Mouse (Mus musculus) stomach, embryonic 16.5 days (tissue): ENCODE data around the gene Fam3b. TPM values are rescaled to one million over a fixed set of nuclear protein-coding genes. Genes with fewer than 3 reads are reported as not detected.

ENCODE experiments used
- ATAC-seq: fragments of 200-750 bp; cut with Nextera tagmentation; 2 replicates; pipeline ENCODE4 v1.8.0; 2017; ENCODE audit warnings: moderate number of reproducible peaks, moderate TSS enrichment; ENCODE audit not compliant: insufficient read depth, low FRiP score
- H3K27ac ChIP-seq: fragments of 300-500 bp; sonication (generic); 2 replicates; pipeline ENCODE4 v1.5.1; 2014; ENCODE audit warnings: low read length
- H3K27me3 ChIP-seq: fragments of 300-500 bp; sonication (generic); 2 replicates; pipeline ENCODE4 v1.6.1; 2014; ENCODE audit warnings: low read length, control low read depth, mixed read lengths; ENCODE audit not compliant: control insufficient read depth, insufficient read depth
- H3K36me3 ChIP-seq: fragments of 300-500 bp; sonication (generic); 2 replicates; pipeline ENCODE4 v1.6.1; 2014; ENCODE audit warnings: low read length; ENCODE audit not compliant: control insufficient read depth, insufficient read depth
- H3K4me1 ChIP-seq: fragments of 300-500 bp; sonication (generic); 2 replicates; pipeline ENCODE4 v1.6.1; 2014; ENCODE audit warnings: low read length, control low read depth, mixed read lengths; ENCODE audit not compliant: control insufficient read depth, insufficient read depth
- H3K4me2 ChIP-seq: fragments of 300-500 bp; sonication (generic); 2 replicates; pipeline ENCODE4 v1.6.1; 2014; ENCODE audit warnings: low read depth, low read length, mixed read lengths
- H3K4me3 ChIP-seq: fragments of 300-500 bp; sonication (generic); replicated peaks from 2 replicates; pipeline ENCODE4 v1.5.1; 2014; ENCODE audit warnings: mild to moderate bottlenecking, low read length
- H3K9ac ChIP-seq: fragments of 300-500 bp; sonication (generic); 2 replicates; pipeline ENCODE4 v1.6.1; 2014; ENCODE audit warnings: low read length
- H3K9me3 ChIP-seq: fragments of 300-500 bp; sonication (generic); replicated peaks from 2 replicates; pipeline ENCODE4 v1.6.1; 2016; ENCODE audit warnings: low read length, control low read depth; ENCODE audit not compliant: control insufficient read depth
- WGBS: fragments of 180-500 bp; shearing (Covaris S2); extraction: QIAGEN DNeasy Blood & Tissue Kit; methylation state at CpG from one replicate; pipeline ENCODE4 v1.1.7; 2014; 5-methylcytosine and 5-hydroxymethylcytosine counted together
- polyA plus RNA-seq: library from polyadenylated mRNA; unstranded; fragments of >200 nt; fragmentation: Nextera tagmentation; extraction: Ambion mirVana; gene quantifications from 2 replicates; pipeline ENCODE4 v1.2.1, GENCODE M21; 2015

The Fam3b gene
- polyA plus RNA-seq, 1 experiment from 2014 or later, result 5.9 TPM

DNA sequence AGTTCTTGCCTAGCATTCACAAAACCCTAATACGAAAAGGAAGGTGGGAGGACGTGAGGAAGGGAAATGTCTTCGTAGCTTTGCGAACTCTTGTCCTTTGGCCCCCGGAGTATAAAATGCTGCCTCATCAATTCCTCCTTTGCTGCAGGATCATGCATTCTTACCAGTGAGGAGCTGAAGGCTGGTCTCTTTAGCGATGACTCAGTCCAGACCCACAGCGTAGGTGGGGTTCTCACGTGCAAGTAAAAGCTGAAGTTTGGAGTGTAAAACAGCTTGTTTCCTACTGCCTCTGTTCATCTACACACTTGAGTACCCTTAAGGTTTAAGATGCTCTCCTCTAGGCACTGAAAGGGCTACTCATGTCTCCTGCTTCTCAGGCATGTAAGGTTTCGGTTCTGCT is 72.6 kb downstream of the Fam3b start:
- Histone ChIP-seq H3K9ac (no peak overlapping the region), H3K4me1 (no peaks in the 10 kb centered on the region), H3K27me3 (no peaks in the 10 kb centered on the region), H3K4me3 (no peak overlapping the region), H3K4me2 (no peak overlapping the region), H3K36me3 (no peaks in the 10 kb centered on the region), H3K9me3 (no peaks in the 10 kb centered on the region), H3K27ac (no peak overlapping the region)
- WGBS, result 76% methylated on average over 9 of the region's 9 CpGs
- ATAC-seq, result no peak

DNA sequence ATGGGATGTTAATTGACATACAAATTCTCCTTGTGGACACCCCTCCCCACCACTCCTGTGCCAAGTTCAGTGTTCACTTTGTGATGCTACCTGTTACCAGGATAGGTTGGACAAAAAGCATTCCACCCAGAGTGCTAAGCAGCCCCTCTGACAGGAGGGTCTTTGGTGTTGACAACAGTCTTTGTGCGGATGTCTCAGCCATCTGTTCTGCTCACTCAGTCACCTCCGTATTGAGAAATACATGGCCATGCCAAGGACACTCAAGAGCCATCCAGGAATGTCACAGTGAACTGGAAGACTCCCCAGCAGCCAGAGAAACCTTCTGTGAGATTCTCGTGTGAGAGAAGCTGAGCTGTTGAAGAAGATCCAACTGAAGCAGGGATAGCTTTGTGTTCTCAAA is 76.4 kb downstream of the Fam3b start:
- no peak for ATAC-seq
- H3K4me1 ChIP-seq, result no peaks in the 10 kb centered on the region
- H3K36me3 ChIP-seq, result no peaks in the 10 kb centered on the region
- no peak overlapping the region for H3K9ac ChIP-seq
- H3K4me2 ChIP-seq, result no peak overlapping the region
- no peaks in the 10 kb centered on the region for H3K9me3 ChIP-seq
- H3K27ac ChIP-seq, result no peak overlapping the region
- WGBS, result 82% methylated on average over 3 of the region's 3 CpGs
- no peaks in the 10 kb centered on the region for H3K27me3 ChIP-seq
- no peak overlapping the region for H3K4me3 ChIP-seq

DNA sequence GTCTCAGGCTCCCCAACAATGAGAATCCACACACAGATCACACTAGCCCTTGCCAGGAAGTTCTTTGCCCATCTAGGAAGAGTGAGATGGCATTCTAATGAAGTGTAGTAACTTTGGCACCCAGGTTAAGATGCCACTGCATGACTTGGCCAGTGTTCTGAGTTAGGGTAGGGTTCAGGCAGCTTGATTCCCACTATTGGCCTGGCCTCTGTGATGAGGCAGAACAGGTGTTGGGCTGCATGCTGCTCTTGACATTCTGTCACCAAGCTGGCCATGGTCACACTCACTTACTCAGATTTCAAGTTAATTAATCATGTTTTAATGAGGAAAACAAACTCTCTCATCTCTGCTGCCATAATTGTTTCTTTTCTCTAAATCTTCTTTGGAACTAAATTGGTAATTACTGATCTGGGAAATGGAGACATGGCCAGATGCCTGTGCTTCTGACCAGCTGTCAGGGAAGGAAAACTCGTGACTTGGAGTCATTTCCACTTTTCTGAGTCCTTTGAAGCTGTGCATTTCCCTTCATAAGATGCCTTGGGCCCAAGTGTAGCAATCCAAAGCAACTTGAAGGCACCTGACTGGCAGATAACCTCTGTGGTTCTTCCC is 77.1 kb downstream of the Fam3b start:
- Histone ChIP-seq H3K9me3 (no peaks in the 10 kb centered on the region), H3K4me1 (no peaks in the 10 kb centered on the region), H3K36me3 (no peaks in the 10 kb centered on the region), H3K9ac (no peak overlapping the region), H3K4me2 (no peak overlapping the region), H3K4me3 (no peak overlapping the region), H3K27ac (no peak overlapping the region), H3K27me3 (no peaks in the 10 kb centered on the region)
- ATAC-seq, result no peak
- 27% methylated on average over 1 of the region's 1 CpGs for WGBS

DNA sequence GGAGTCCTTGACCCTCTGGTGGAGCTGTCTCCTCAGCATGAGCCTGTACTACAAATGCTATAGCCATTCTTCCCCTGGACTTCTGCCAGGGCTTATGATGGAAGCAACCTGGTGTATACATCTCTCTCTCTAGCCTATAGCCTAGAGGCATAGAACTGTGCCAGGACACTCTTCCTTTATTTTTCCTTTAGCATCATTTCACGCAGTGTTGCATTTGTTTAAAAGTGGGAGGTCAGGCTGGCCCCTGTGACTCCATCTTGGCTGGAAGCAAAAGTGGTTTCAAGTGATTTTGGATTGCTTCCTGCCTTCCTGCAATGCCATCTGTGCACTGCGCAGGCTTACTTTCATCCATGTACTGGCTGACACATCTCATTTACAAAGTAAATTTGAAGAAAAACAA is 80.4 kb downstream of the Fam3b start:
- Histone ChIP-seq H3K36me3 (no peaks in the 10 kb centered on the region), H3K9ac (no peak overlapping the region), H3K4me3 (no peak overlapping the region), H3K4me1 (no peaks in the 10 kb centered on the region), H3K4me2 (no peak overlapping the region), H3K27ac (no peak overlapping the region), H3K9me3 (no peaks in the 10 kb centered on the region), H3K27me3 (no peaks in the 10 kb centered on the region)
- no peak for ATAC-seq
- 66% methylated on average over 2 of the region's 2 CpGs for WGBS

DNA sequence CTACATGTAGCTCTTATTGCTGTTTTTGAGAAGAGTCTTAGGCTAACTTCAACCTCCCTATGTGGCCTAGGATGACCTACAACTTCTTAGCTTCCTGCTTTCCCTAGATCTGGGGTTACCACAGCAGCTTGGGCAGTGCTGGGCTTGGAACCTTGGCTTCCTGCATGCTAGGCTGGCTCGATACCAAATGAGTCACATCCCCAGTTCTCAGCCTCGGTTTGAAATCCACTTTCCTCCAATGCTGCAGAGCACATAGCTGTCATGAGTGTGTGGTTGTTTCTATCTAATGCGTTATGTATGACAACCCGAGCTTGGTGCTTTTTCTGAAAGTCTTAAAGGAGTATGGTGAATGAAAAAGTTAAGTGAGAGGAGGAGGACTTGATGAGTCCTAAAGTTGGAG is 83.3 kb downstream of the Fam3b start:
- no peak overlapping the region for H3K27ac ChIP-seq
- no peak overlapping the region for H3K4me3 ChIP-seq
- no peaks in the 10 kb centered on the region for H3K4me1 ChIP-seq
- no peaks in the 10 kb centered on the region for H3K36me3 ChIP-seq
- no peak overlapping the region for H3K4me2 ChIP-seq
- ATAC-seq, result no peak
- no peak overlapping the region for H3K9ac ChIP-seq
- no peaks in the 10 kb centered on the region for H3K27me3 ChIP-seq
- 58% methylated on average over 4 of the region's 4 CpGs for WGBS
- H3K9me3 ChIP-seq, result no peaks in the 10 kb centered on the region

DNA sequence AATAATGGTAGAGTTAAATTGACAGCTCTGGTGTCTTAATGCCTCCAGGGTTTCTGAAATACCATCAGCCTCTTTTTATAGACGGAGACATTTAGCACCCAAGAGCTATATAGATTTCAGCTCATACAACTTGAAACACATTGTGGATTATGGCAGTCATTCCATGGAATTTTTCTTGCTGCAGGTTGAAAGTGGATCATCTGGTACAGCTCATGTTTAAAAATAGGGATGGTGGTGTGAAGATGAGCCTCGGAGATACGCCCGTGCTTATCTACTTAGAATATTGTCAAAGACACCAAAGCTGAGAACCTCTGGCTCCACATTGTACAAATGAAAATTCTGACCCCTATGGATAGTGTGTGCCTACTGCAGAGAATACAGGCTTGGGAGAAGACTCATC is 84.5 kb downstream of the Fam3b start:
- 95% methylated on average over 4 of the region's 4 CpGs for WGBS
- no peak overlapping the region for H3K27ac ChIP-seq
- no peaks in the 10 kb centered on the region for H3K9me3 ChIP-seq
- no peaks in the 10 kb centered on the region for H3K36me3 ChIP-seq
- no peaks in the 10 kb centered on the region for H3K4me1 ChIP-seq
- no peak overlapping the region for H3K4me2 ChIP-seq
- H3K27me3 ChIP-seq, result no peaks in the 10 kb centered on the region
- ATAC-seq, result no peak
- no peak overlapping the region for H3K4me3 ChIP-seq
- H3K9ac ChIP-seq, result no peak overlapping the region

DNA sequence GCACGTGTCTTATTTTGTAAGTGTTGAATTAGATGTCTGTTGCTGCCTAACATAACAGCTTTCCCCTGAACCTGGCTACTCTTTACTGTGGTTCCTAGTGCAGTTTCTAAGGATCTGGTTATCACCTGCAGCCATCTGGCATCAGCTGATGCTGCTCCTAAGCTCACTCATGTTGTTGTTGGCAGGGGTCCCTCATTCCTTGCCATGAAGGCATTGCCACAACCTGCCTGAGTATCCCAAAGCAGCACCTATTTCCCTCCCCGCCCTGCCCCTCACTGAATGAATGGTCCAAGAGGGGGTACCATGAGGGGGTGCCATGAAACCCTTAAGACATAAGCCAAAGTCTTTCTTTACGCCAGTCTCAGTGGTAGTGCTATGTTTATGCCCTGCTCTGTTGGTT is 86.6 kb downstream of the Fam3b start:
- Histone ChIP-seq H3K27me3 (no peaks in the 10 kb centered on the region), H3K9me3 (no peaks in the 10 kb centered on the region), H3K4me2 (no peak overlapping the region), H3K27ac (no peak overlapping the region), H3K36me3 (no peaks in the 10 kb centered on the region), H3K4me1 (no peaks in the 10 kb centered on the region), H3K9ac (no peak overlapping the region), H3K4me3 (no peak overlapping the region)
- ATAC-seq, result no peak
- 83% methylated on average over 3 of the region's 3 CpGs for WGBS

DNA sequence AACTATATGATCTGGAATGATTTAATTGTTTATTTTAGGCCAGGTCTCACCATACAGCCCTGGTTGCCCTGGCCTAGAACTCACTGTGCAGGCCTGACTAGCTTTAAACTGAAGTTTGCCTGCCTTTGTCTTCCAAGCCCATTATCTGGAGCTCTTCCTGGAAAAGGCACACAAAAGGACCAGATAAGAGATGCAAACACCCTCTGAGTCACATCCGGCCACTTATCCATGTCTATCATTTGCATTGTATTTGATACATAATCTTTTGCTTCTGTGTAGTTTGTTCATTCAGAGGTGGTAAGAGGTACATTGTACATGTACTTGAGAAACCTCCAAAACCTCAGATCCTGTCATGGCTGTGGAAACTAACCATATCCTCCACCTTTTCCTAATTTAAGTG is 91.0 kb downstream of the Fam3b start:
- H3K4me3 ChIP-seq, result no peak overlapping the region
- no peaks in the 10 kb centered on the region for H3K27me3 ChIP-seq
- no peaks in the 10 kb centered on the region for H3K9me3 ChIP-seq
- H3K4me2 ChIP-seq, result no peak overlapping the region
- no peaks in the 10 kb centered on the region for H3K36me3 ChIP-seq
- no peak overlapping the region for H3K9ac ChIP-seq
- no peaks in the 10 kb centered on the region for H3K4me1 ChIP-seq
- ATAC-seq, result no peak
- WGBS, result 66% methylated on average over 1 of the region's 1 CpGs
- H3K27ac ChIP-seq, result no peak overlapping the region

DNA sequence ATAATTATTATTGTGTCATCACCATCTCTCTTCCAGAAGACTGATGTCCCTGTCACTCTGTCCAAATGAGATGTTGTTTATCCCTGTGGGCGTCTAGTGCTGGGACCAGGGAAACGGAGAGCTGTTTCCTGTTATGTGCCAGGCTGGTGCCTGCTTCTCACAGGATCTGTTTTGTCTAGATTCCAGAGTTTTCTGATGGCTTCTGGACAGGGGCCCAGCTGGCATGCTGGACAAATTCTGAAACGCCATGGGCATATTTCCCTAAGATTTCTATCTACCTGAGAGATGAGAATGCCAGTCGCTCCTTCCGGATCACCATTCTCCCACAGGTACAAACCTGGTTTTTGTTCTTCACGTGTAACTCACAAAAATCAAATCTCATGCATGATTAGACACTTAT is 92.9 kb downstream of the Fam3b start:
- H3K27ac ChIP-seq, result no peak overlapping the region
- H3K9me3 ChIP-seq, result no peaks in the 10 kb centered on the region
- no peaks in the 10 kb centered on the region for H3K36me3 ChIP-seq
- WGBS, result 78% methylated on average over 6 of the region's 6 CpGs
- no peaks in the 10 kb centered on the region for H3K4me1 ChIP-seq
- no peak overlapping the region for H3K4me2 ChIP-seq
- no peak overlapping the region for H3K4me3 ChIP-seq
- no peak overlapping the region for H3K9ac ChIP-seq
- no peaks in the 10 kb centered on the region for H3K27me3 ChIP-seq
- ATAC-seq, result no peak
